Mouse (Mus musculus): ENCODE results near the gene Mios. TPM values are rescaled to one million over a fixed set of nuclear protein-coding genes. Genes with fewer than 3 reads are reported as not detected.

The Mios gene
- polyA plus RNA-seq (2012; ENCODE audit: low replicate concordance) = 3.1 and 7.6 TPM in 2 replicates

DNA sequence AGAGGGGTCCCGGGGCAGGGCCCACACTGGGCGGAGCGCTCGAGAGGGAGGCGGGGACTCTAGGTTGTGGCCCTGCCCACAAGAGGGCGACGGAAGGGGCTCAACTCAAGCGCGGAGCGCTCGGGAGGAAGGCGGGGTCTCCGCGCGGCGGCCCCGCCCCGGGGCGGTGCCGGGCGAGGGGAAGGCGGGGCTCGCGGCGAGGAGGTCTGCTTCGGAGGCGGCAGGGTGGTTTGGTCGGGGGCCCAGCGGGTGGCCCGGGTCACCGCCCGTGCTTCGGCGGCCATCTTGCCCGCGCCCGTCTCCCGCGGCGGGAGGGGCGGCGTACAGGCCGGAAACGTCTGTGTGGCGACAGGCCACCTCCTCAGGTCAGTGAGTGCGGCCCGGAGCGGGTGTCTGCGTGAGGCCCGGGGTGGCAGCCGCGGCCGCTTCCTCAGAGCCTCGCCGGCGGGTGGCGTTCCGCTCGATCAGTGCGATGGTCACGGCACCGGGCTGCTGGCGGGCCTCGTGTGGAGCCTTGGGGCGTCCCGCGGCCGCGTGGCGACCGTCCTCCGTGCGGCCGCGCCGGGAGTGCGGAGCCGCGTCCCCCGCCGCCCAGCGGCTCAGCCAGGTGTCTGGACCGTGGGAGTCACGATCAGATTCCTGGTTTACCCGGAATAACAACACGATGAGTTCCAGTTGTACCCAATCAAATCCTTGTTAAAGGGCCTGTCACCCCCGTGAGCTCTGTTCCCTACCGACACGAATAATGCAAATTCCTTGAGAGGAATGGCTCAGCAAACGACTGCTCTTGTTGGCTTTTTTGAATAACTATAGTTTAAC is at the start of gene Mios:
Gene Mios, plus strand, starts transcription at position 176 of the 819 bp plus-strand sequence.

DNA sequence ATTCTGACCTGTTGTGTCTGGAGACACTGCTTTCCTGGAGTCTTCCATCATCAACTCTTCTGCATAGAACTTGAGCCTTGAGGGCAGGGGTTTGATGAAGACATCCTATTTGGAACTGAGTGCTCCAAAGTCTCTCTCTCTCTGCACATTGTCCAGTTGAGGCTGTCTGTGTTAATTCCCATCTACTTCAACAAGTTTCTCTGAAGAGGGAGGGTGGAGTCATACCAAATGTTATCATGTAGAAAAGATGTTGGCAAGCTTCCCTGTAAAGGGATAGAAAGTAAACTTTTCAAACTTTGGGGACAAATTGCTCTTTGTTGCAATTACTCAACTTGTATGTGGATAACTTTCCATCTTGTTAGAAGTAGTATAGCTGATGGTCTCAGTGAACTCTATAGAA is 16.5 kb upstream of the Mios start, which contains the start of gene Col28a1:
Gene Col28a1, minus strand, starts transcription at position 101 of the 400 bp plus-strand sequence.

DNA sequence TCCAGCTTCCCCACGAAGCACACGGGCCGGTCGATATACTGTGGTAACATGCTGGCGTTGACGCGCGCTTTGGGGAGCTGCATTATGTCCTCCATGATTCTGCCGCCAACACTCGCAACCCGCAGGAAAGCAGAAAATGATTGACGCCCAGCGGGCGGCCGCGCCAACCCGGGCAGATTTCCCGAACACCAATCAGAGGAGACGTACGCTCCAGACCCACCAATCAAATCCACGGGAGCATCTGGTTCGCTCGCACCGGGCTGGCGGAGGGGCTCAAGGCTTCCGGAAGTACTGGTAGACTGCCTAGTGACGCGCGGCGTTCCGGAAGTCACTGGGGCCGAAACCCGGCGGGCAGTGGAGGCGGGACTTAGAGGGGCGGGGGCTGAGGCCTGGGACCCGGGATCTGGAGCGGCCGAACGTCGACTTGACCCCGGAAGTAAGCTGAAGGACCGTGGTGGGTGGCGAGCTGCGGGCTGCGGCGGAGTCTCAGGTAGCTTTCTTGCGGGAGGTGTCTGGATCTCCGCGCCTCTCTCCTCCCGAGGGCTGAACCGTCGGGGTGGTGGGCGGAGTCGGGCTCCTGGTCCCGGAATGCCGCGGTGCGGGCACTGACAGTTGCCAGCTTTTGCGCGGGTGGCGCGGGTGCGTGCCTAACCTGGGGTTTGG is 50.1 kb downstream of the Mios start, which contains the start of the genes Rpa3, Umad1 and Gm45062:
Gene Rpa3, minus strand, starts transcription at position 170 of the 663 bp plus-strand sequence.
Gene Umad1, plus strand, starts transcription at position 285 of the 663 bp plus-strand sequence.
Gene Gm45062, plus strand, starts transcription at position 447 of the 663 bp plus-strand sequence.

Other genes with a start within 250 kb of the Mios start
- gene Col28a1, start 16.6 kb upstream of the Mios start, polyA plus RNA-seq (2012; ENCODE audit: low replicate concordance) = 0.05 TPM in 1 of 2 replicates, not detected in the other
- 1.9 and 3.9 TPM in 2 replicates for gene Rpa3, start 50.0 kb downstream of the Mios start, polyA plus RNA-seq (2012; ENCODE audit: low replicate concordance)
- 5.0 and 8.3 TPM in 2 replicates for gene Umad1, start 50.1 kb downstream of the Mios start, polyA plus RNA-seq (2012; ENCODE audit: low replicate concordance)
- not detected in 2 replicates for gene Gm45062, start 50.2 kb downstream of the Mios start, polyA plus RNA-seq (2012; ENCODE audit: low replicate concordance)